Mouse (Mus musculus): Measurements from ENCODE around the gene Anp32a.

- TF ChIP-seq EP300 (IDR thresholded peaks at IDR 0.05; ENCODE audit: low read depth in 1 of 2, low read length in 2 of 2) (no peak), HCFC1 (IDR thresholded peaks at IDR 0.05; ENCODE audit: low read depth, low read length) (no peak), POLR2A (IDR thresholded peaks at IDR 0.05; ENCODE audit: control insufficient read depth in 1 of 2, insufficient read depth in 1 of 2, low read depth in 1 of 2, low read length in 2 of 2, poor library complexity in 1 of 2) (no peak), CHD2 (IDR thresholded peaks at IDR 0.05; ENCODE audit: low read length) (no peak), MEF2A (IDR thresholded peaks at IDR 0.05; ENCODE audit: extremely low read depth, insufficient replicate concordance, low read depth, low read length, poor library complexity, severe bottlenecking) (no peak), ELF1 (IDR thresholded peaks at IDR 0.05; ENCODE audit: low read depth, low read length) (no peak), USF1 (IDR thresholded peaks at IDR 0.05; ENCODE audit: low read depth, low read length) (no peak), TAL1 (IDR thresholded peaks at IDR 0.05; ENCODE audit: low read length) (no peak), MXI1 (IDR thresholded peaks at IDR 0.05; ENCODE audit: low read depth, low read length) (no peak), UBTF (IDR thresholded peaks at IDR 0.05; ENCODE audit: borderline replicate concordance, insufficient read depth, low read depth, low read length) (no peak), GABPA (IDR thresholded peaks at IDR 0.05; ENCODE audit: low read depth, low read length) (no peak), CTCF (IDR thresholded peaks at IDR 0.05 in 2 of 3, conservative IDR thresholded peaks at IDR 0.05 in 1 of 3; ENCODE audit: control insufficient read depth in 1 of 3, insufficient read depth in 1 of 3, low read depth in 2 of 3, low read length in 3 of 3, poor library complexity in 1 of 3, severe bottlenecking in 1 of 3) (no peak)
Observed at GRCm38 (mm10) chr9:62426531-62426930, 85.4 kb downstream of the Anp32a start.

All from MEL (cell line).